In the genomic region with DNA sequence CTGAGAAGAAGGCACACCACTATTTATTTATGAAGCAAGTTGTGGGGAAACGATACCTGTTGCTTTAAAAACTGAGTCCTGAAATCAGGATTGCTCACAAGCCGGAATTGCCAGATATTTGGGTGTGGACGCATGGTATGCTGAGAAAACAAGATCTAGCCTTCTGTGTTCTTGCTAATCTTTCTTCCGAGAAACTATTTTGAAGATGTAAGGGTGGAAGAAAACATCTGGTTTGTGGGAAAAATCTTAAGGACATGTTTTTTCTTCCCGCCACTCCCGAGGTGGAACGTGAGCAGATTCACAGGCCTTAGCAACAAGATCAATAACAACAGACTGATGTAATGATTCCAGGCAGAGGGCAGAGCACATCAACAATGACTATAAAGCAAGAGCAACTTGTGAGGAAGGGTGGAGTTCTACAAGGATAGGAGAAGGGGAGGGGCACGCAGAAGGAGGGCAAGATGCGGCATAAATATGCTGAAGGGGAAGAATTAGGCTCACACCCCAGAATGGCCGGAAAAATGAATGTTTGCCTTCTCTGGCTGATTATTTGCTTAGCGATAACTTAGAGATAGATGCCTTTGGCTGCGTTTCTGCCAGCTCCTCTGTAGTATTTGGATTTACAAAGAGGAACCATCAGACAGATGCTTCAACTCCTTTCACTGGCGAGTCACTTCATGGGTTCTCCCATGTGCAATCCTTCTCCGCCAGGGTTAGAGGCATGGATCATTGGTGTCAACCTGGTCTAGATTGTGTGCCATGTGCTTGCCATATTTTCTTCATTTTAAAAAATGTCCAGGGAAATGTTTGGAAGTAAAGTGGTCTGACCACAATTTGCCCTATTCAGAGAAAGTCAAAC, we compare ENCODE assay signal across 15 mouse cellular contexts.
DNase-seq lines count a peak whose midpoint lies in the region; ATAC-seq lines count a peak whose summit lies in the region.
"Had no signal": no experiment of that assay in that cellular context is flagged by ENCODE, and none has a peak within 500 bp of the region (broad histone marks: within the 10 kb centered on the region; RNA-seq: fewer than 3 reads in every experiment).

No protein-coding gene starts in this region.

- no peak overlapping the region for H3K4me3 ChIP-seq in lung, embryonic 15.5 days
- no peak overlapping the region for H3K4me3 ChIP-seq in hindbrain, embryonic 13.5 days
- H3K4me3 ChIP-seq: left cerebral cortex, adult 2 months; stomach, embryonic 15.5 days had no signal

- peak overlapping the region; percentile 34 for H3K27ac ChIP-seq in lung, embryonic 15.5 days
- H3K27ac ChIP-seq in hindbrain, embryonic 13.5 days, result no peak overlapping the region
- H3K27ac ChIP-seq: left cerebral cortex, adult 2 months; stomach, embryonic 15.5 days had no signal

- no peaks in the 10 kb centered on the region for H3K36me3 ChIP-seq in lung, embryonic 15.5 days
- H3K36me3 ChIP-seq in hindbrain, embryonic 13.5 days, result no peaks in the 10 kb centered on the region
- H3K36me3 ChIP-seq: G1E; stomach, embryonic 15.5 days had no signal

- H3K4me1 ChIP-seq in lung, embryonic 15.5 days, result peaks cover 13% of the 10 kb centered on the region; the same call in 1 of the 2 replicates
- no peaks in the 10 kb centered on the region for H3K4me1 ChIP-seq in hindbrain, embryonic 13.5 days (replicated peaks)
- H3K4me1 ChIP-seq: stomach, embryonic 15.5 days had no signal

- H3K9ac ChIP-seq in lung, embryonic 15.5 days, result no peak overlapping the region
- H3K9ac ChIP-seq in hindbrain, embryonic 13.5 days, result no peak overlapping the region
- H3K9ac ChIP-seq: stomach, embryonic 15.5 days had no signal

- DNase-seq in heart, adult 18-20 months, result peak; percentile 42 to 74
- no peak for DNase-seq in heart, postnatal 4 days
- peak; percentile 20 to 29 for DNase-seq in urinary bladder, postnatal 36 days (ENCODE audit: low spot score in 2 of 2)
- DNase-seq in urinary bladder, postnatal 4 days (ENCODE audit: low spot score in 2 of 2), result no peak
- DNase-seq in cerebellum, adult 8-10 months, result no peak
- no peak for DNase-seq in embryo, embryonic 9.5 days (ENCODE audit: extremely low spot score)
- DNase-seq: cerebellum, adult 9-10 months; kidney, adult 11 months; kidney, postnatal 4 days; right cerebral cortex, postnatal 25 days had no signal

- WGBS in lung, embryonic 15.5 days, result 44% methylated on average over 14 of the region's 14 CpGs
- WGBS in hindbrain, embryonic 13.5 days, result 85% methylated on average over 14 of the region's 14 CpGs

- H3K4me2 ChIP-seq in lung, embryonic 15.5 days, result no peak overlapping the region
- H3K4me2 ChIP-seq in hindbrain, embryonic 13.5 days, result no peak overlapping the region
- H3K4me2 ChIP-seq: stomach, embryonic 15.5 days had no signal

- H3K27me3 ChIP-seq in lung, embryonic 15.5 days, result no peaks in the 10 kb centered on the region
- H3K27me3 ChIP-seq in hindbrain, embryonic 13.5 days, result no peaks in the 10 kb centered on the region
- H3K27me3 ChIP-seq: stomach, embryonic 15.5 days had no signal

- H3K9me3 ChIP-seq in lung, embryonic 15.5 days, result no peaks in the 10 kb centered on the region
- H3K9me3 ChIP-seq in hindbrain, embryonic 13.5 days, result no peaks in the 10 kb centered on the region
- H3K9me3 ChIP-seq: stomach, embryonic 15.5 days had no signal

- ATAC-seq in lung, embryonic 15.5 days (ENCODE audit: borderline replicate concordance, extremely low read depth, low FRiP score, low TSS enrichment), result no peak
- no peak for ATAC-seq in hindbrain, embryonic 13.5 days (ENCODE audit: low FRiP score)

Comparison
In these comparisons a context has a peak if more than half of its experiments do, and no peak if none do; other contexts are left out.
1. DNase-seq: peak in heart, adult 18-20 months (2 of 2) and urinary bladder, postnatal 36 days (2 of 2); none in heart, postnatal 4 days (single experiment), urinary bladder, postnatal 4 days (0 of 2), cerebellum, adult 8-10 months (single experiment) and embryo, embryonic 9.5 days (single experiment).